Mouse (Mus musculus): ENCODE data around the gene Nmu. TPM values are rescaled to one million over a fixed set of nuclear protein-coding genes. Genes with fewer than 3 reads are reported as not detected.

The Nmu gene
- polyA plus RNA-seq (2012; fragmentation: generic; extraction: Trizol): 0.23 TPM
- long read RNA-seq, experiment 1: 0 reads
- long read RNA-seq, experiment 2: 0 reads

- TF ChIP-seq CTCF (IDR thresholded peaks at IDR 0.05; ENCODE audit: control insufficient read depth, insufficient read depth, insufficient read length) (no peak), USF1 (IDR thresholded peaks at IDR 0.05; ENCODE audit: low read depth) (no peak), MAX (IDR thresholded peaks at IDR 0.05) (no peak), MYOD1 (IDR thresholded peaks at IDR 0.05; ENCODE audit: control insufficient read depth, insufficient read length, low read depth) (no peak), MYOG (IDR thresholded peaks at IDR 0.05; ENCODE audit: control insufficient read depth, extremely low read depth, insufficient read length) (no peak), FOSL1 (IDR thresholded peaks at IDR 0.05; ENCODE audit: insufficient read depth, low read length, poor library complexity, severe bottlenecking) (no peak), CEBPB (IDR thresholded peaks at IDR 0.05; ENCODE audit: low read depth) (no peak)
- H3K79me3 ChIP-seq (ENCODE audit: low read depth): no peaks in the 10 kb centered on the region
- no peaks in the 10 kb centered on the region for H3K27me3 ChIP-seq (ENCODE audit: control insufficient read depth, insufficient read depth, insufficient read length)
- no peaks in the 10 kb centered on the region for H3K79me2 ChIP-seq (ENCODE audit: control insufficient read depth, insufficient read depth)
- no peak within 1 kb of the TSS for H3K4me3 ChIP-seq (ENCODE audit: insufficient read depth, poor library complexity, severe bottlenecking)
- H3K36me3 ChIP-seq (ENCODE audit: control insufficient read depth, insufficient read depth): no peaks in the 10 kb centered on the region
- H3ac ChIP-seq (ENCODE audit: control insufficient read depth, insufficient read length, low read depth): no peak within 1 kb of the TSS
Measured at GRCm38 (mm10) chr5:76363453-76364104, at the start of gene Nmu. TSS of gene Nmu (minus strand) at chr5:76363788.

- no peak for TF ChIP-seq CEBPB (IDR thresholded peaks at IDR 0.05; ENCODE audit: low read depth)
- TF ChIP-seq USF1 (IDR thresholded peaks at IDR 0.05; ENCODE audit: low read depth): no peak
- no peak for TF ChIP-seq CTCF (IDR thresholded peaks at IDR 0.05; ENCODE audit: control insufficient read depth, insufficient read depth, insufficient read length)
- no peak for TF ChIP-seq MYOG (IDR thresholded peaks at IDR 0.05; ENCODE audit: control insufficient read depth, extremely low read depth, insufficient read length)
- no peak for TF ChIP-seq MAX (IDR thresholded peaks at IDR 0.05)
- no peak for TF ChIP-seq MYOD1 (IDR thresholded peaks at IDR 0.05; ENCODE audit: control insufficient read depth, insufficient read length, low read depth)
- no peak for TF ChIP-seq FOSL1 (IDR thresholded peaks at IDR 0.05; ENCODE audit: insufficient read depth, low read length, poor library complexity, severe bottlenecking)
- Histone ChIP-seq H3K36me3 (ENCODE audit: control insufficient read depth, insufficient read depth) (no peaks in the 10 kb centered on the region), H3K79me3 (ENCODE audit: low read depth) (no peaks in the 10 kb centered on the region), H3K27me3 (ENCODE audit: control insufficient read depth, insufficient read depth, insufficient read length) (no peaks in the 10 kb centered on the region), H3K4me3 (ENCODE audit: insufficient read depth, poor library complexity, severe bottlenecking) (no peak overlapping the region), H3K79me2 (ENCODE audit: control insufficient read depth, insufficient read depth) (no peaks in the 10 kb centered on the region), H3ac (ENCODE audit: control insufficient read depth, insufficient read length, low read depth) (no peak overlapping the region)
Measured at GRCm38 (mm10) chr5:76411697-76412096, 48.1 kb upstream of the Nmu start.

GRCm38 (mm10) chr5:76394382-76394781 is 30.8 kb upstream of the Nmu start:
- Histone ChIP-seq H3ac (ENCODE audit: control insufficient read depth, insufficient read length, low read depth) (no peak overlapping the region), H3K4me3 (ENCODE audit: insufficient read depth, poor library complexity, severe bottlenecking) (no peak overlapping the region), H3K79me3 (ENCODE audit: low read depth) (no peaks in the 10 kb centered on the region), H3K27me3 (ENCODE audit: control insufficient read depth, insufficient read depth, insufficient read length) (no peaks in the 10 kb centered on the region), H3K36me3 (ENCODE audit: control insufficient read depth, insufficient read depth) (no peaks in the 10 kb centered on the region), H3K79me2 (ENCODE audit: control insufficient read depth, insufficient read depth) (no peaks in the 10 kb centered on the region)
- TF ChIP-seq MAX (IDR thresholded peaks at IDR 0.05) (no peak), FOSL1 (IDR thresholded peaks at IDR 0.05; ENCODE audit: insufficient read depth, low read length, poor library complexity, severe bottlenecking) (no peak), CTCF (IDR thresholded peaks at IDR 0.05; ENCODE audit: control insufficient read depth, insufficient read depth, insufficient read length) (no peak), MYOD1 (IDR thresholded peaks at IDR 0.05; ENCODE audit: control insufficient read depth, insufficient read length, low read depth) (no peak), CEBPB (IDR thresholded peaks at IDR 0.05; ENCODE audit: low read depth) (no peak), MYOG (IDR thresholded peaks at IDR 0.05; ENCODE audit: control insufficient read depth, extremely low read depth, insufficient read length) (no peak), USF1 (IDR thresholded peaks at IDR 0.05; ENCODE audit: low read depth) (no peak)

GRCm38 (mm10) chr5:76389041-76389795 is 25.6 kb upstream of the Nmu start:
- Histone ChIP-seq H3K36me3 (ENCODE audit: control insufficient read depth, insufficient read depth) (no peaks in the 10 kb centered on the region), H3K79me2 (ENCODE audit: control insufficient read depth, insufficient read depth) (no peaks in the 10 kb centered on the region), H3K4me3 (ENCODE audit: insufficient read depth, poor library complexity, severe bottlenecking) (no peak overlapping the region), H3K27me3 (ENCODE audit: control insufficient read depth, insufficient read depth, insufficient read length) (no peaks in the 10 kb centered on the region), H3ac (ENCODE audit: control insufficient read depth, insufficient read length, low read depth) (no peak overlapping the region), H3K79me3 (ENCODE audit: low read depth) (no peaks in the 10 kb centered on the region)
- TF ChIP-seq USF1 (IDR thresholded peaks at IDR 0.05; ENCODE audit: low read depth) (no peak), MYOD1 (IDR thresholded peaks at IDR 0.05; ENCODE audit: control insufficient read depth, insufficient read length, low read depth) (no peak), MYOG (IDR thresholded peaks at IDR 0.05; ENCODE audit: control insufficient read depth, extremely low read depth, insufficient read length) (no peak), FOSL1 (IDR thresholded peaks at IDR 0.05; ENCODE audit: insufficient read depth, low read length, poor library complexity, severe bottlenecking) (no peak), CTCF (IDR thresholded peaks at IDR 0.05; ENCODE audit: control insufficient read depth, insufficient read depth, insufficient read length) (no peak), CEBPB (IDR thresholded peaks at IDR 0.05; ENCODE audit: low read depth) (no peak), MAX (IDR thresholded peaks at IDR 0.05) (no peak)

GRCm38 (mm10) chr5:76388474-76388873 is 24.9 kb upstream of the Nmu start:
- Histone ChIP-seq H3K27me3 (ENCODE audit: control insufficient read depth, insufficient read depth, insufficient read length) (no peaks in the 10 kb centered on the region), H3K79me2 (ENCODE audit: control insufficient read depth, insufficient read depth) (no peaks in the 10 kb centered on the region)

More at GRCm38 (mm10) chr5:76388474-76388873, 24.9 kb upstream of the Nmu start:
- no peak for TF ChIP-seq USF1 (IDR thresholded peaks at IDR 0.05; ENCODE audit: low read depth)
- no peak for TF ChIP-seq MAX (IDR thresholded peaks at IDR 0.05)
- TF ChIP-seq CEBPB (IDR thresholded peaks at IDR 0.05; ENCODE audit: low read depth): no peak
- TF ChIP-seq MYOD1 (IDR thresholded peaks at IDR 0.05; ENCODE audit: control insufficient read depth, insufficient read length, low read depth): no peak
- no peak for TF ChIP-seq MYOG (IDR thresholded peaks at IDR 0.05; ENCODE audit: control insufficient read depth, extremely low read depth, insufficient read length)
- TF ChIP-seq CTCF (IDR thresholded peaks at IDR 0.05; ENCODE audit: control insufficient read depth, insufficient read depth, insufficient read length): no peak
- TF ChIP-seq FOSL1 (IDR thresholded peaks at IDR 0.05; ENCODE audit: insufficient read depth, low read length, poor library complexity, severe bottlenecking): no peak
- H3K36me3 ChIP-seq (ENCODE audit: control insufficient read depth, insufficient read depth): no peaks in the 10 kb centered on the region
- no peak overlapping the region for H3K4me3 ChIP-seq (ENCODE audit: insufficient read depth, poor library complexity, severe bottlenecking)
- H3K79me3 ChIP-seq (ENCODE audit: low read depth): no peaks in the 10 kb centered on the region
- no peak overlapping the region for H3ac ChIP-seq (ENCODE audit: control insufficient read depth, insufficient read length, low read depth)
